Mouse (Mus musculus): ENCODE measurements around the gene Fam43b.

The Fam43b gene

DNA sequence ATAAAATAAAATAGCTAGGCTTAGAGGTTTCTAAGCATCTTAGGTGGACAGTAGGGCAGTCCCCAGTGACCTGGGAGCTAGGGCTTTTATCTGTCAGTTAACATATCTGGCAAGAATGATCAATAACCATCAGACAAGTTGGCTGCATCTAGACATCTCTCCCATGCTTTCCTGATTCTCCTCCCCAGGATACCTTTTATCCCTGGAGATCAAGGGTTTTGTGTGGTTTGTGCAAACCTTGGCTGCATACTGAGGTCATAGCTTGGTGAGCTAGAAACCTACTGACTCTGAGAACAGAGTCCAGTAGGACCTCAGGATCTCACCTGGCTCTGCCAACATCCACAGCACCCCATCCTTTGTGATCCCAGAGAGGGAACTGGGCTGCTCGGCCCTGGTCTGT is 49.0 kb downstream of the Fam43b start:
- DNase-seq = no peak

GRCm38 (mm10) chr4:138344891-138345545 is 51.3 kb downstream of the Fam43b start:
- DNase-seq = no peak
